Mouse (Mus musculus): ENCODE measurements around the gene Pcdh15.

- TF ChIP-seq POLR2A (IDR thresholded peaks at IDR 0.05; ENCODE audit: control insufficient read depth, low read depth, low read length) (no peak), CTCF (IDR thresholded peaks at IDR 0.05; ENCODE audit: control insufficient read depth, insufficient read depth, insufficient replicate concordance, low read depth, low read length) (no peak)
Measured at GRCm38 (mm10) chr10:74307035-74307434, 1207.9 kb downstream of the Pcdh15 start.

Measured in testis, adult 2 months (tissue).